Mouse (Mus musculus) embryonic fibroblast, embryonic 13.5 days (primary cell): Measurements from ENCODE around the gene Scn4a.

Experiments
- CTCF ChIP-seq: IDR thresholded peaks from 2 replicates; pipeline ENCODE4 v1.5.1; 2011; ENCODE audit warnings: mild to moderate bottlenecking, control low read depth, low read length, moderate library complexity, borderline replicate concordance; ENCODE audit not compliant: insufficient read depth
- POLR2A ChIP-seq: IDR thresholded peaks from 2 replicates; pipeline ENCODE4 v1.6.1; 2011; ENCODE audit warnings: low read depth, mild to moderate bottlenecking, control low read depth, low read length, moderate library complexity

DNA sequence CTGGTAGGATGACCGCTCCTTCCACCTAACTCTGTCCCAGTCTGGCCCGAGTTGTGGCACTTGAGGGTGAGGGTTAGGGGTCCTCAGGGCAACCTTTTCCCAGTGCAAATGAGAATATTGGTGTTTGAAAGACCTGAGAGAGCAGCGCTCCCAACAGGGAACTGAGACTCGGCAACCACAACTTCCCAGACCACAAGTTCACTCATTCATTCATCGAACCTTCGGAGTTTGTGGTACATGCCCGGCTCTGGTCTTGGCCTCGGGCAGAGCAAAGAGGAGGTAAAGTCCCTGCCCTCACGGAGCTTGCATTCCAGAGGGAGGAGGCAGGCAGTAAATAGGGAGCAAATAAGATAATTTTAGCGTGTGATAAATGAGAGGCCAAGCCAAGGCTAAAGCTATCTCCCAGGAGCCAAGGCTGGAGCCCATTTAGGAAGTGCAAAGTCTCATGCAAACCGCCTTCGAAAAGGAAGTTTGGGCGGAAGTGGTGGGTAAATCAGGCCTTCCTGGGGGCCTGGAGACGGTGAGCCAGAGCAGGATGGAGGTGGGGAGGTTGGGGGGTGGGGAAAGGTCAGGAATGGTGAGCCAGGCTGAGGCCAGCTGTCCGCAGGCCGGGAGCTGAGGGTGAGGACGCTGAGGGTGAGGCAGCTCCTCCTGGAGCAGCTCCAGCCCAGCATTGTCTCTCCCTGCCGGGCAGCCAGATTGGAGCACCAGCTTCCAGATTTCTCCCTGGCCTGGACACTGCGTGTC is 2.5 kb upstream of the Scn4a start:
- TF ChIP-seq CTCF (no peak), POLR2A (no peak)
